Mouse (Mus musculus) embryo, embryonic 11.5 days (tissue): ENCODE measurements around the gene Lekr1.

Experiments
- DNase-seq: peaks from one replicate; pipeline ENCODE4 v3.0.0-alpha.2; 2012; ENCODE audit warnings: low read depth, low spot score

The Lekr1 gene

GRCm38 (mm10) chr3:65656451-65656850 lies 9.6 kb upstream of the Lekr1 start:
- no peak for DNase-seq

- no peak for DNase-seq
These were observed 8.9 kb upstream of the Lekr1 start for GRCm38 (mm10) chr3:65656902-65657660.

GRCm38 (mm10) chr3:65658081-65658612 lies 7.9 kb upstream of the Lekr1 start:
- no peak for DNase-seq

GRCm38 (mm10) chr3:65658721-65659619 lies 7.1 kb upstream of the Lekr1 start:
- DNase-seq: peak; percentile 59

GRCm38 (mm10) chr3:65659620-65659932 lies 6.5 kb upstream of the Lekr1 start:
- DNase-seq: no peak

- DNase-seq: no peak
These were observed 5.7 kb upstream of the Lekr1 start for GRCm38 (mm10) chr3:65660336-65660735.

- DNase-seq: no peak
These were observed 4.3 kb upstream of the Lekr1 start for GRCm38 (mm10) chr3:65661731-65662130.

GRCm38 (mm10) chr3:65663176-65663575 lies 2.9 kb upstream of the Lekr1 start:
- DNase-seq: no peak

GRCm38 (mm10) chr3:65670216-65670615 lies 4.2 kb downstream of the Lekr1 start:
- DNase-seq: no peak

GRCm38 (mm10) chr3:65673725-65674124 lies 7.7 kb downstream of the Lekr1 start:
- no peak for DNase-seq

- no peak for DNase-seq
These were observed 14.6 kb downstream of the Lekr1 start for GRCm38 (mm10) chr3:65680612-65681011.

GRCm38 (mm10) chr3:65689705-65690104 lies 23.7 kb downstream of the Lekr1 start:
- DNase-seq: no peak

- DNase-seq: no peak
These were observed 24.8 kb downstream of the Lekr1 start for GRCm38 (mm10) chr3:65690850-65691249.

- DNase-seq: no peak
These were observed 33.7 kb downstream of the Lekr1 start for GRCm38 (mm10) chr3:65699704-65700103.

GRCm38 (mm10) chr3:65714372-65714771 lies 48.3 kb downstream of the Lekr1 start:
- no peak for DNase-seq

GRCm38 (mm10) chr3:65717406-65717805 lies 51.4 kb downstream of the Lekr1 start:
- no peak for DNase-seq

GRCm38 (mm10) chr3:65722897-65723296 lies 56.9 kb downstream of the Lekr1 start:
- DNase-seq: no peak

- DNase-seq: no peak
These were observed 57.6 kb downstream of the Lekr1 start for GRCm38 (mm10) chr3:65723664-65724063.

GRCm38 (mm10) chr3:65737816-65738215 lies 71.8 kb downstream of the Lekr1 start:
- DNase-seq: no peak

- no peak for DNase-seq
These were observed 78.9 kb downstream of the Lekr1 start for GRCm38 (mm10) chr3:65744936-65745335.

GRCm38 (mm10) chr3:65764511-65765508 lies 98.8 kb downstream of the Lekr1 start:
- DNase-seq: no peak
